Mouse (Mus musculus) neural tube, embryonic 14.5 days (tissue): ENCODE results near the gene Gas1. TPM values are rescaled to one million over a fixed set of nuclear protein-coding genes. Genes with fewer than 3 reads are reported as not detected.

Source experiments
- ATAC-seq: fragments of 200-750 bp; cut with Nextera tagmentation; 2 replicates; pipeline ENCODE4 v1.8.0; 2017; ENCODE audit warnings: low read depth, mild to moderate bottlenecking, moderate TSS enrichment, moderate library complexity
- H3K27ac ChIP-seq: fragments of 300-500 bp; sonication (generic); 2 replicates; pipeline ENCODE4 v1.5.1; 2014; ENCODE audit warnings: low read depth, mild to moderate bottlenecking, control low read depth, low read length, moderate library complexity, mixed read lengths
- H3K27me3 ChIP-seq: fragments of 300-500 bp; sonication (generic); 2 replicates; pipeline ENCODE4 v1.6.1; 2014; ENCODE audit warnings: low read length; ENCODE audit not compliant: control insufficient read depth, insufficient read depth
- H3K36me3 ChIP-seq: fragments of 300-500 bp; sonication (generic); 2 replicates; pipeline ENCODE4 v1.6.1; 2014; ENCODE audit warnings: low read length, mixed read lengths; ENCODE audit not compliant: control insufficient read depth, insufficient read depth
- H3K4me1 ChIP-seq: fragments of 300-500 bp; sonication (generic); 2 replicates; pipeline ENCODE4 v1.6.1; 2014; ENCODE audit warnings: low read length; ENCODE audit not compliant: control insufficient read depth, insufficient read depth
- H3K4me2 ChIP-seq: fragments of 300-500 bp; sonication (generic); 2 replicates; pipeline ENCODE4 v1.6.1; 2014; ENCODE audit warnings: mild to moderate bottlenecking, low read depth, low read length, control low read depth
- H3K4me3 ChIP-seq: fragments of 300-500 bp; sonication (generic); 2 replicates; pipeline ENCODE4 v1.5.1; 2014; ENCODE audit warnings: low read depth, low read length, control low read depth, mixed read lengths
- H3K9ac ChIP-seq: fragments of 300-500 bp; sonication (generic); replicated peaks from 2 replicates; pipeline ENCODE4 v1.6.1; 2014; ENCODE audit warnings: low read depth, mild to moderate bottlenecking, control low read depth, low read length, mixed read lengths
- H3K9me3 ChIP-seq: fragments of 300-500 bp; sonication (generic); 2 replicates; pipeline ENCODE4 v1.6.1; 2016; ENCODE audit warnings: low read length; ENCODE audit not compliant: control insufficient read depth
- WGBS: fragments of 180-500 bp; shearing (Covaris S2); extraction: QIAGEN DNeasy Blood & Tissue Kit; methylation state at CpG from one replicate; pipeline ENCODE4 v1.1.7; 2014; 5-methylcytosine and 5-hydroxymethylcytosine counted together
- polyA plus RNA-seq: library from polyadenylated mRNA; unstranded; fragments of >200 nt; fragmentation: Nextera tagmentation; extraction: Ambion mirVana; gene quantifications from 2 replicates; pipeline ENCODE4 v1.2.1, GENCODE M21; 2014

The Gas1 gene
- polyA plus RNA-seq, 1 experiment from 2014 or later: 11.5 TPM

- H3K9ac ChIP-seq: no peak overlapping the region
- ATAC-seq: peak; percentile 61
- H3K4me2 ChIP-seq: no peak overlapping the region
- H3K36me3 ChIP-seq: no peaks in the 10 kb centered on the region
- no peak overlapping the region for H3K27ac ChIP-seq
- WGBS: 10% methylated on average over 10 of the region's 10 CpGs
- no peak overlapping the region for H3K4me3 ChIP-seq
- H3K27me3 ChIP-seq: no peaks in the 10 kb centered on the region
- no peaks in the 10 kb centered on the region for H3K4me1 ChIP-seq
- no peaks in the 10 kb centered on the region for H3K9me3 ChIP-seq
Observed at GRCm38 (mm10) chr13:60133716-60134438, 43.3 kb downstream of the Gas1 start.

- 45% methylated on average over 13 of the region's 13 CpGs for WGBS
- no peak overlapping the region for H3K4me3 ChIP-seq
- H3K9me3 ChIP-seq: no peaks in the 10 kb centered on the region
- no peak overlapping the region for H3K4me2 ChIP-seq
- ATAC-seq: no peak
- H3K9ac ChIP-seq: no peak overlapping the region
- H3K27ac ChIP-seq: no peak overlapping the region
- H3K36me3 ChIP-seq: no peaks in the 10 kb centered on the region
- H3K4me1 ChIP-seq: no peaks in the 10 kb centered on the region
- no peaks in the 10 kb centered on the region for H3K27me3 ChIP-seq
Observed at GRCm38 (mm10) chr13:60131771-60132170, 45.4 kb downstream of the Gas1 start.

GRCm38 (mm10) chr13:60129541-60129940, 47.6 kb downstream of the Gas1 start:
- Histone ChIP-seq H3K4me2 (no peak overlapping the region), H3K9ac (no peak overlapping the region), H3K27ac (no peak overlapping the region), H3K36me3 (no peaks in the 10 kb centered on the region), H3K27me3 (no peaks in the 10 kb centered on the region), H3K4me3 (no peak overlapping the region), H3K9me3 (no peaks in the 10 kb centered on the region), H3K4me1 (peaks cover 9% of the 10 kb centered on the region)
- ATAC-seq: no peak
- whole genome bisulfite sequencing: 46% methylated on average over 9 of the region's 9 CpGs

- no peaks in the 10 kb centered on the region for H3K9me3 ChIP-seq
- H3K4me1 ChIP-seq: peaks cover 22% of the 10 kb centered on the region
- 24% methylated on average over 19 of the region's 19 CpGs for WGBS
- H3K36me3 ChIP-seq: no peaks in the 10 kb centered on the region
- peak overlapping the region; percentile 7 for H3K4me2 ChIP-seq
- no peaks in the 10 kb centered on the region for H3K27me3 ChIP-seq
- no peak for ATAC-seq
- 0 out of 2 replicates have a peak overlapping the region, but pooled peaks have one; percentile 4 for H3K27ac ChIP-seq
- H3K9ac ChIP-seq: no peak overlapping the region
- H3K4me3 ChIP-seq: no peak overlapping the region
Observed at GRCm38 (mm10) chr13:60126338-60126737, 50.8 kb downstream of the Gas1 start.

- Histone ChIP-seq H3K27ac (0 out of 2 replicates have a peak overlapping the region, but pooled peaks have one; percentile 4), H3K9me3 (no peaks in the 10 kb centered on the region), H3K36me3 (no peaks in the 10 kb centered on the region), H3K4me2 (peak overlapping the region; percentile 7), H3K27me3 (no peaks in the 10 kb centered on the region), H3K4me1 (peaks cover 22% of the 10 kb centered on the region), H3K4me3 (no peak overlapping the region), H3K9ac (no peak overlapping the region)
- 4% methylated on average over 13 of the region's 13 CpGs for WGBS
- peak; percentile 32; the same call in 1 of the 2 replicates for ATAC-seq
Observed at GRCm38 (mm10) chr13:60125501-60126305, 51.5 kb downstream of the Gas1 start.

GRCm38 (mm10) chr13:60125020-60125419, 52.1 kb downstream of the Gas1 start:
- no peak overlapping the region for H3K4me3 ChIP-seq
- H3K4me2 ChIP-seq: no peak overlapping the region
- H3K27me3 ChIP-seq: no peaks in the 10 kb centered on the region
- H3K9ac ChIP-seq: no peak overlapping the region
- H3K27ac ChIP-seq: no peak overlapping the region
- H3K36me3 ChIP-seq: no peaks in the 10 kb centered on the region
- ATAC-seq: no peak
- peaks cover 22% of the 10 kb centered on the region for H3K4me1 ChIP-seq
- 3% methylated on average over 3 of the region's 3 CpGs for WGBS
- H3K9me3 ChIP-seq: no peaks in the 10 kb centered on the region

GRCm38 (mm10) chr13:60124456-60124855, 52.7 kb downstream of the Gas1 start:
- Histone ChIP-seq H3K36me3 (no peaks in the 10 kb centered on the region), H3K9me3 (no peaks in the 10 kb centered on the region), H3K4me1 (peaks cover 22% of the 10 kb centered on the region), H3K27ac (no peak overlapping the region), H3K4me3 (no peak overlapping the region), H3K9ac (no peak overlapping the region), H3K4me2 (no peak overlapping the region), H3K27me3 (no peaks in the 10 kb centered on the region)
- ATAC-seq: no peak
- 17% methylated on average over 7 of the region's 7 CpGs for WGBS
